Mouse (Mus musculus): ENCODE data around the gene Hoxd10. TPM values are rescaled to one million over a fixed set of nuclear protein-coding genes. Genes with fewer than 3 reads are reported as not detected.

Gene Hoxd10
- polyA plus RNA-seq, 1 experiment from 2014 or later = 90.2 TPM

DNA sequence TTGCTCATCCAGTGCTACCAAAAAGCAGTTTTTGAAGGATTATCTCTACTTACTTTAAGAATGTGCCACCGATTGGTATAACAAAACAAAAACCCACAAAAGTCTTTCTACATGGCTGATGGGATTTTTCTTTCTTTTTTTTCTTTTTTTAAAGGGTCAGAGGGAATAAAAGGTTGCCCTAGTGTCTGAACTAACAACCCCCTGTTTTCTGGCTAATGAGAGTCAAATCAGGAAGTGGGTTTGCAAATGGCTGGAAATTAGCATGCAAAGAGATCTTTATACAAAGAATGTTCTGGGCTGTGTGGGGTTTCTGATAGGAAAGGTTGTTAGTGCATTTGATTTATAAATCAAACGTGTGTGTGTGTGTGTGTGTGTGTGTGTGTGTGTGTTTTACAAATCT is 28.7 kb downstream of the Hoxd10 start:
- Histone ChIP-seq H3K27ac (ENCODE audit: low read depth, low read length) (peak overlapping the region; percentile 48; the same call in 1 of the 2 replicates), H3K4me3 (ENCODE audit: low read depth, low read length) (peak overlapping the region; percentile 2; the same call in 1 of the 2 replicates), H3K4me2 (ENCODE audit: low read depth, low read length) (peak overlapping the region; percentile 68), H3K4me1 (ENCODE audit: control insufficient read depth, insufficient read depth, low read length) (peaks cover 97% of the 10 kb centered on the region), H3K9ac (replicated peaks; ENCODE audit: low read depth, low read length) (no peak overlapping the region), H3K36me3 (ENCODE audit: control insufficient read depth, insufficient read depth, low read length) (no peaks in the 10 kb centered on the region; the same call in 1 of the 2 replicates), H3K27me3 (ENCODE audit: control insufficient read depth, insufficient read depth, low read length) (no peaks in the 10 kb centered on the region), H3K9me3 (ENCODE audit: control insufficient read depth, low read length) (no peaks in the 10 kb centered on the region)
- ATAC-seq (ENCODE audit: low read depth) = no peak
- 4% methylated on average over 2 of the region's 2 CpGs for WGBS

DNA sequence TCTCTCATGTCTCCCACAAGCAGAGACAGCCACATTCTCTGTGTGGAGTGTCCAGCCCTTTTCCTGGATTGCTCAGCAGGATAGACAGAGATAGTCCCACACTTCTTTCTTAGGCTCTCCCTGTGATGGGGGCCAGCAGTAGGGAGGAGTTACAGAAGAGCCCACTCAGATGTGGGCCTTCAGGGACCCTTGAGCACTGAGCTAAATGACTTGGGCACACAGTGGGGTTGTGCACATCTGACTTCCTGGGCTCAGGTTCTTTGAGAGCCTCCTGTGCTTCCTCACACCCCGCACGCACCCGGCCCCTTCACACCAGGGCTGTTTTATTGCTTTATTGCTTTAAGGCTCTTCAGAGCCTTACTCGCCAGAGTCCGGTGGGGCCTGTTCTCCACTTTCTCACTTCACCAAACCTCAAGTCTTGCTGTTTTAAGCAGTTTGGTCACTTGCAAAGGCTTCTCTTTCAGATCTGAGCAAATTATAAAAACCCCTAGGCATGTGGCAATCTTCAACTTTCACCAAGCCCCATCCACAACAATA is 29.3 kb downstream of the Hoxd10 start:
- H3K4me2 ChIP-seq (ENCODE audit: low read depth, low read length) = peak overlapping the region; percentile 68
- peaks cover under 1% of the 10 kb centered on the region; the same call in 1 of the 2 replicates for H3K36me3 ChIP-seq (ENCODE audit: control insufficient read depth, insufficient read depth, low read length)
- WGBS = 4% methylated on average over 5 of the region's 5 CpGs
- peaks cover 98% of the 10 kb centered on the region for H3K4me1 ChIP-seq (ENCODE audit: control insufficient read depth, insufficient read depth, low read length)
- 0 out of 2 replicates have a peak overlapping the region, but pooled peaks have one; percentile 2 for H3K4me3 ChIP-seq (ENCODE audit: low read depth, low read length)
- H3K9ac ChIP-seq (replicated peaks; ENCODE audit: low read depth, low read length) = peak overlapping the region; percentile 32; the same call in 1 of the 2 replicates
- H3K27me3 ChIP-seq (ENCODE audit: control insufficient read depth, insufficient read depth, low read length) = no peaks in the 10 kb centered on the region
- ATAC-seq (ENCODE audit: low read depth) = no peak
- no peaks in the 10 kb centered on the region for H3K9me3 ChIP-seq (ENCODE audit: control insufficient read depth, low read length)
- peak overlapping the region; percentile 48 for H3K27ac ChIP-seq (ENCODE audit: low read depth, low read length)

DNA sequence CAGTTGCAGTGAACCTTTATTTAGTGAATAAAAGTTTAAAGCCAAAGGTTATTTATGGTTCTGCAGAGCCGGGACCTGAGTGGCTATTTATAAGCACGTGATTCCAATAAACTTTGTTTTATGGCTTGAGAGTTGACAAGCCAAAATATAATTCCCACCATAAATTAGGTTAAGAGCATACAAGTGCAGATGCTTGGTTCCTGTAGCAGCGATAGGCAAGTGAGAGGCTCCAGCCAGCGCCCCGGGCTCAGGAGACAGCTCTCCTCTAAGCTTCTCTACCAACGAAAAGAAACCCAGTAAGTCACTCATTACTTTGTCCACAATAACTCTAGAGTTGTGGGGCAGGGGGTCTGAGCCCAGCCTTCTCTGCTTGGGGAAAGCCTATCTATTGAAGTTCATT is 30.2 kb downstream of the Hoxd10 start:
- Histone ChIP-seq H3K9me3 (ENCODE audit: control insufficient read depth, low read length) (no peaks in the 10 kb centered on the region), H3K27me3 (ENCODE audit: control insufficient read depth, insufficient read depth, low read length) (no peaks in the 10 kb centered on the region), H3K4me1 (ENCODE audit: control insufficient read depth, insufficient read depth, low read length) (peaks cover 98% of the 10 kb centered on the region), H3K9ac (replicated peaks; ENCODE audit: low read depth, low read length) (peak overlapping the region; percentile 48; the same call in 1 of the 2 replicates), H3K4me2 (ENCODE audit: low read depth, low read length) (peak overlapping the region; percentile 68), H3K4me3 (ENCODE audit: low read depth, low read length) (peak overlapping the region; percentile 24; the same call in 1 of the 2 replicates), H3K27ac (ENCODE audit: low read depth, low read length) (peak overlapping the region; percentile 62; the same call in 1 of the 2 replicates), H3K36me3 (ENCODE audit: control insufficient read depth, insufficient read depth, low read length) (peaks cover 5% of the 10 kb centered on the region; the same call in 1 of the 2 replicates)
- 0 out of 2 replicates have a peak, but pooled peaks have one; percentile 39 for ATAC-seq (ENCODE audit: low read depth)
- 5% methylated on average over 6 of the region's 6 CpGs for WGBS

DNA sequence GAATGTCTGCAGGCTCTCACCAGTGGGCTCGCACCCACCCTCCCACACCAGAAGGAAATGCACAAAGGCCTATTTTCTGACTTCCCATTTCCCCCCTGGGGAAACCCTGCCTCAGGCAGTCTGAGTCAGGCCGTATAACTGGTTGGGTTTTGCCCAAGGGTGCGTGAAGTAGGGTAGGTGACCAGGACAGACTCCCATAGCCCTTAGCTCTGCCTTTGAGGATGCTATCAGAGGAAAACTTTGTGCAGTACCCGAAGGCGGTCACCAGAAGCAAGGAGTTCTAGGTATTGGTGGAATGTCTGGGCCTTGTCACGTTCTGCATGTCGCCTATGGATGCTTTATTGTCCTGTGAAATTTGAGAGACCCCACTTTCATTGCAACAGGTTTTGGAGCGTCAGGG is 31.2 kb downstream of the Hoxd10 start:
- Histone ChIP-seq H3K27ac (ENCODE audit: low read depth, low read length) (peak overlapping the region; percentile 62), H3K9me3 (ENCODE audit: control insufficient read depth, low read length) (no peaks in the 10 kb centered on the region), H3K4me3 (ENCODE audit: low read depth, low read length) (peak overlapping the region; percentile 24), H3K9ac (replicated peaks; ENCODE audit: low read depth, low read length) (peak overlapping the region; percentile 48), H3K4me1 (ENCODE audit: control insufficient read depth, insufficient read depth, low read length) (peaks cover 98% of the 10 kb centered on the region), H3K36me3 (ENCODE audit: control insufficient read depth, insufficient read depth, low read length) (peaks cover 6% of the 10 kb centered on the region; the same call in 1 of the 2 replicates), H3K4me2 (ENCODE audit: low read depth, low read length) (peak overlapping the region; percentile 68), H3K27me3 (ENCODE audit: control insufficient read depth, insufficient read depth, low read length) (no peaks in the 10 kb centered on the region)
- ATAC-seq (ENCODE audit: low read depth) = no peak
- 8% methylated on average over 8 of the region's 8 CpGs for WGBS

DNA sequence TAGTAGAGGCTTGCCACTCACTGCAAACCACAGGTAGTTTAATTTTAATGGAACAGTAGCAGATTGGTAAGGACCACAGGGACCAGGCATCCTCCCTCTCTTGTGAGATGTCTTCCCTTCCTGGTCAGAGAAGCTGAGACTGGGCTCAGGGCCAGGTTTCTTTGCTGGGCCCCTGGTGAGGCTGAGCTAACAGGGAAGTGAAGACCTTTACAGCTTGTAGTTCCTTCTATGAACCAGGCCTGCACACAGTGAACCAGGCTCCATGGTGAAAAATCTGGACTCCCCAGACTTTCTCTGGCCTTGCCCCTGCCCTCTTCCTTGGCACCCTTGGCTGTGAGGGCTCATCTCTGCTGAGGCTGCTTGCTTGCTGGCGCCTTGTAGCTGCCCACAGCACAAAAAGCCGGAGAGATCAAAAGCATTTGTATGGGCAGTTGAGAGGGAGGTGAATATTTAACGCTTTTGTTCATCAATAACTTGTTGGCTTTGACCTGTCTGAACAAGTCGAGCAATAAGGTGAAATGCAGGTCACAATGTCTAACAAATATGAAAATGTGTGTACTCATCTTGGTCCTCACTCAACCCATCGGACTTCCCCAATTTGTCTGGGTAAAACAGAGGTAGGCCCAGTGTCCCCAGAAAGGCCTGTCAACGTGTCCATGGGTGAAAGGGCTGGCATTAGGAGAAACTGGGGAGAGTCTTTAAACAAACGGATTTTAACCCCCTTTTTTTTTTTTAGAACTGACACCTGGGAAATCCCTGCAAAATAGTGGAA is 32.7 kb downstream of the Hoxd10 start:
- H3K4me3 ChIP-seq (ENCODE audit: low read depth, low read length) = peak overlapping the region; percentile 24; the same call in 1 of the 2 replicates
- no peak for ATAC-seq (ENCODE audit: low read depth)
- peaks cover 17% of the 10 kb centered on the region for H3K36me3 ChIP-seq (ENCODE audit: control insufficient read depth, insufficient read depth, low read length)
- peak overlapping the region; percentile 68 for H3K4me2 ChIP-seq (ENCODE audit: low read depth, low read length)
- H3K9me3 ChIP-seq (ENCODE audit: control insufficient read depth, low read length) = no peaks in the 10 kb centered on the region
- H3K9ac ChIP-seq (replicated peaks; ENCODE audit: low read depth, low read length) = peak overlapping the region; percentile 48
- peaks cover 95% of the 10 kb centered on the region for H3K4me1 ChIP-seq (ENCODE audit: control insufficient read depth, insufficient read depth, low read length)
- no peaks in the 10 kb centered on the region for H3K27me3 ChIP-seq (ENCODE audit: control insufficient read depth, insufficient read depth, low read length)
- 11% methylated on average over 7 of the region's 7 CpGs for WGBS
- H3K27ac ChIP-seq (ENCODE audit: low read depth, low read length) = peak overlapping the region; percentile 83

DNA sequence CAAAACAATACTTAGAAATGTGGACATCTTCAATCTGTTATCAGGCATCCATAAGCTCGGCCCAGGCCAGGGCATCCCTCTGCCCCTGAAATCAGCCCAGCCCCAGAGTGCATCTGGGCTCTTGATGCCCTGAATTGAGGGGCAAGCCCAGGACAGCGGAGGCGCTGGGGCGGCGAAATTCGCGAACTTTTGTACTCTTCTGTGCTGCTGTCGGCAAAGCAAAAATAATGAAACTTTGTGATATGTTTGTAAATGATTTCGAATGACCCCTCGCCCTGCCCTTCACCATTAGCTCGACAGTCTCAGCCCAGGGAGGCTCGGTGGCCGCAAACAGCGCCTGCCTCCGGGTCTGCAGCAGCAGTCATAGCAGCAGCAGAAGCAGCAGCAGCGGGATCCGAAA is 33.4 kb downstream of the Hoxd10 start:
- Histone ChIP-seq H3K4me1 (ENCODE audit: control insufficient read depth, insufficient read depth, low read length) (peaks cover 88% of the 10 kb centered on the region), H3K9ac (replicated peaks; ENCODE audit: low read depth, low read length) (peak overlapping the region; percentile 46), H3K27ac (ENCODE audit: low read depth, low read length) (peak overlapping the region; percentile 83; the same call in 1 of the 2 replicates), H3K9me3 (ENCODE audit: control insufficient read depth, low read length) (no peaks in the 10 kb centered on the region), H3K4me2 (ENCODE audit: low read depth, low read length) (peak overlapping the region; percentile 68), H3K27me3 (ENCODE audit: control insufficient read depth, insufficient read depth, low read length) (no peaks in the 10 kb centered on the region), H3K4me3 (ENCODE audit: low read depth, low read length) (peak overlapping the region; percentile 14), H3K36me3 (ENCODE audit: control insufficient read depth, insufficient read depth, low read length) (peaks cover 17% of the 10 kb centered on the region)
- ATAC-seq (ENCODE audit: low read depth) = no peak
- whole genome bisulfite sequencing = 11% methylated on average over 17 of the region's 17 CpGs

DNA sequence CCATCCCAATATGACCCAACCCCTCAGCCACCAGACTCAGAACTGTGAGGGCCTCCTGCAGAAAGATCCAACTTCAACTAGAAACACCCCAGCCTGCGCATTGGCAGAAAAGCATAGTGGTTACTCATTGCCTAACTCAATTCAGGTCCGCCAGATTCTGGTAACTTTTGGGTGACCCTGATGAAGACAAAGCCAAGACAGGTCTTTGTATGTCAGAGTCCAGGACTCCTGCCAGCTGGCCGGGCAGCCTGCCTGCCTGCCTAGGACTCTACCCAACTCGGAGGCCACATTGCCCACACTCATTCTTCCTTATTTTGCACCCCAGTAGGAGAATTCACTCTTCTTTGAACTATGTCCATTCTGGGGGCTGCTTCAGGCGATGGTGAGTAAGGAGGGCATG is 34.8 kb downstream of the Hoxd10 start, which contains the start of gene Gm28230:
Gene Gm28230, plus strand, starts transcription at position 178 of the 400 bp plus-strand sequence.
- Histone ChIP-seq H3K4me1 (ENCODE audit: control insufficient read depth, insufficient read depth, low read length) (peaks cover 87% of the 10 kb centered on the region), H3K4me3 (ENCODE audit: low read depth, low read length) (peak within 1 kb of the TSS; percentile 34), H3K36me3 (ENCODE audit: control insufficient read depth, insufficient read depth, low read length) (peaks cover 17% of the 10 kb centered on the region), H3K9me3 (ENCODE audit: control insufficient read depth, low read length) (no peaks in the 10 kb centered on the region), H3K27me3 (ENCODE audit: control insufficient read depth, insufficient read depth, low read length) (no peaks in the 10 kb centered on the region), H3K4me2 (ENCODE audit: low read depth, low read length) (peak within 1 kb of the TSS; percentile 68), H3K9ac (replicated peaks; ENCODE audit: low read depth, low read length) (peak within 1 kb of the TSS; percentile 46), H3K27ac (ENCODE audit: low read depth, low read length) (peak within 1 kb of the TSS; percentile 83)
- WGBS = 9% methylated on average over 5 of the region's 5 CpGs
- no peak for ATAC-seq (ENCODE audit: low read depth)

DNA sequence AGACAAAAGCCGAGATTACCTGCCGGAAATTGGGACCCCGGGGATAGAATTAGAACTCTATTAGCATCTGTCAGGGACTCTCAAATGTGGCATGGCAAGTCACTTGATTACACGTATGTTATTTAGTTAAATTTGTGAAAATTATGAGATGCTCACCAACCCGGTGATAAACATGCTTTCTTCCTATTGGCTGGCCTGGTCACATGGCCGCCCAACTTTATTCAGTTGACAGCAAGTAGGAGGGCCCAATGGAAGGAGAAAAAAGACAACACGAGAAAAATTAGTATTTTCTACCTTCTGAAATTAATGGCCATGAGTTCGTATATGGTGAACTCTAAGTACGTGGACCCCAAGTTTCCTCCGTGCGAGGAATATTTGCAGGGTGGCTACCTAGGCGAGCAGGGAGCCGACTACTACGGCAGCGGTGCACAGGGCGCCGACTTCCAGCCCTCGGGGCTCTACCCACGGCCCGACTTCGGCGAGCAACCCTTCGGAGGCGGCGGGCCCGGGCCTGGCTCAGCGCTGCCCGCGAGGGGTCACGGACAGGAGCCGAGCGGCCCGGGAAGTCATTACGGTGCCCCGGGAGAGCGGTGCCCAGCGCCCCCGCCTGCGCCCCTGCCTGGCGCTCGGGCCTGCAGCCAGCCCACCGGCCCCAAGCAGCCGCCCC is 35.4 kb downstream of the Hoxd10 start:
- peaks cover 87% of the 10 kb centered on the region for H3K4me1 ChIP-seq (ENCODE audit: control insufficient read depth, insufficient read depth, low read length)
- peak; percentile 15; the same call in 1 of the 2 replicates for ATAC-seq (ENCODE audit: low read depth)
- no peaks in the 10 kb centered on the region for H3K9me3 ChIP-seq (ENCODE audit: control insufficient read depth, low read length)
- WGBS = 2% methylated on average over 33 of the region's 43 CpGs
- peaks cover 19% of the 10 kb centered on the region for H3K36me3 ChIP-seq (ENCODE audit: control insufficient read depth, insufficient read depth, low read length)
- H3K27ac ChIP-seq (ENCODE audit: low read depth, low read length) = peak overlapping the region; percentile 83
- no peaks in the 10 kb centered on the region for H3K27me3 ChIP-seq (ENCODE audit: control insufficient read depth, insufficient read depth, low read length)
- peak overlapping the region; percentile 34 for H3K4me3 ChIP-seq (ENCODE audit: low read depth, low read length)
- peak overlapping the region; percentile 46 for H3K9ac ChIP-seq (replicated peaks; ENCODE audit: low read depth, low read length)
- peak overlapping the region; percentile 68 for H3K4me2 ChIP-seq (ENCODE audit: low read depth, low read length)

Data from neural tube, embryonic 14.5 days (tissue).